Mouse (Mus musculus) myocyte (in vitro differentiated cells): Measurements from ENCODE around the gene D930020B18Rik. TPM values are rescaled to one million over a fixed set of nuclear protein-coding genes. Genes with fewer than 3 reads are reported as not detected.

Source experiments
- H3K27me3 ChIP-seq: one replicate; pipeline ENCODE4 v1.6.1; 2011; ENCODE audit not compliant: control insufficient read depth, insufficient read depth, insufficient read length
- H3K36me3 ChIP-seq: one replicate; pipeline ENCODE4 v1.6.1; 2011; ENCODE audit not compliant: control insufficient read depth, insufficient read depth
- H3K4me2 ChIP-seq: one replicate; pipeline ENCODE4 v1.6.1; 2011; ENCODE audit warnings: low read depth, control low read depth
- H3K4me3 ChIP-seq: one replicate; pipeline ENCODE4 v1.5.1; 2011; ENCODE audit warnings: mild to moderate bottlenecking, control low read depth, moderate library complexity
- H3K79me2 ChIP-seq: one replicate; pipeline ENCODE4 v1.6.1; 2011; ENCODE audit not compliant: control insufficient read depth, insufficient read depth
- H3ac ChIP-seq: one replicate; pipeline ENCODE4 v1.6.1; 2011; ENCODE audit not compliant: control insufficient read depth, insufficient read length
- CEBPB ChIP-seq: IDR thresholded peaks from 2 replicates; pipeline ENCODE4 v1.6.1; 2011; ENCODE audit warnings: mild to moderate bottlenecking, moderate library complexity; ENCODE audit not compliant: poor library complexity, insufficient read depth, severe bottlenecking
- E2F4 ChIP-seq: IDR thresholded peaks from one replicate; pipeline ENCODE4 v1.6.1; 2011; ENCODE audit warnings: mild to moderate bottlenecking, control low read depth, moderate library complexity; ENCODE audit not compliant: insufficient read depth
- MAX ChIP-seq: IDR thresholded peaks from one replicate; pipeline ENCODE4 v1.6.1; 2011; ENCODE audit warnings: low read depth, mild to moderate bottlenecking, control low read depth
- MYOD1 ChIP-seq, 3 experiments: IDR thresholded peaks; one replicate each; pipeline ENCODE4 v1.6.1; 2011; ENCODE audit warnings: control low read depth in 2 of 3, low read depth in 2 of 3, mild to moderate bottlenecking in 2 of 3, moderate library complexity in 1 of 3; ENCODE audit not compliant: insufficient read length in 2 of 3, control insufficient read depth in 1 of 3
- MYOG ChIP-seq, 3 experiments: IDR thresholded peaks; one replicate each; pipeline ENCODE4 v1.6.1; 2011; ENCODE audit warnings: control low read depth in 2 of 3, low read depth in 2 of 3, mild to moderate bottlenecking in 2 of 3; ENCODE audit not compliant: insufficient read length in 2 of 3, control insufficient read depth in 1 of 3, insufficient read depth in 1 of 3
- POLR2A ChIP-seq: IDR thresholded peaks from one replicate; pipeline ENCODE4 v1.6.1; 2011; ENCODE audit warnings: low read depth, mild to moderate bottlenecking, control low read depth, moderate library complexity; ENCODE audit not compliant: insufficient read length
- POLR2AphosphoS2 ChIP-seq: IDR thresholded peaks from one replicate; pipeline ENCODE4 v1.6.1; 2011; ENCODE audit warnings: low read depth, control low read depth; ENCODE audit not compliant: insufficient read length
- REST ChIP-seq: IDR thresholded peaks from one replicate; pipeline ENCODE4 v1.6.1; 2011; ENCODE audit warnings: mild to moderate bottlenecking, control low read depth, moderate library complexity; ENCODE audit not compliant: insufficient read depth, insufficient read length
- SRF ChIP-seq: IDR thresholded peaks from one replicate; pipeline ENCODE4 v1.6.1; 2011; ENCODE audit warnings: low read depth; ENCODE audit not compliant: control insufficient read depth, insufficient read length
- TCF12 ChIP-seq: IDR thresholded peaks from one replicate; pipeline ENCODE4 v1.6.1; 2011; ENCODE audit warnings: mild to moderate bottlenecking, control low read depth; ENCODE audit not compliant: poor library complexity, insufficient read depth, severe bottlenecking
- TCF3 ChIP-seq: IDR thresholded peaks from one replicate; pipeline ENCODE4 v1.6.1; 2011; ENCODE audit warnings: low read depth, control low read depth; ENCODE audit not compliant: insufficient read length
- USF1 ChIP-seq: IDR thresholded peaks from one replicate; pipeline ENCODE4 v1.6.1; 2011; ENCODE audit warnings: low read depth, mild to moderate bottlenecking, control low read depth, moderate library complexity
- polyA plus RNA-seq: library from polyadenylated mRNA; unstranded; fragments of >200 nt; fragmentation: generic; extraction: Trizol; gene quantifications from one replicate; pipeline ENCODE4 v1.2.1, GENCODE M21; 2012; ENCODE audit warnings: missing spikeins

D930020B18Rik gene
- polyA plus RNA-seq, 1 experiment, result not detected

GRCm38 (mm10) chr10:121686153-121686660, 44.8 kb downstream of the D930020B18Rik start:
- H3K4me2 ChIP-seq, result no peak overlapping the region
- no peaks in the 10 kb centered on the region for H3K79me2 ChIP-seq
- H3K4me3 ChIP-seq, result no peak overlapping the region
- TF ChIP-seq MYOD1 (IDR thresholded peaks at IDR 0.05; ENCODE audit: control insufficient read depth in 1 of 3, insufficient read length in 2 of 3, low read depth in 2 of 3) (no peak), MYOG (IDR thresholded peaks at IDR 0.05; ENCODE audit: control insufficient read depth in 1 of 3, insufficient read depth in 1 of 3, insufficient read length in 2 of 3, low read depth in 2 of 3) (no peak), SRF (no peak), E2F4 (no peak), POLR2AphosphoS2 (no peak), TCF3 (no peak), USF1 (no peak), POLR2A (no peak), MAX (no peak), TCF12 (no peak), REST (no peak), CEBPB (no peak)
- no peaks in the 10 kb centered on the region for H3K36me3 ChIP-seq
- H3ac ChIP-seq, result no peak overlapping the region
- no peaks in the 10 kb centered on the region for H3K27me3 ChIP-seq

GRCm38 (mm10) chr10:121687511-121687910, 46.1 kb downstream of the D930020B18Rik start:
- no peak overlapping the region for H3K4me3 ChIP-seq
- H3ac ChIP-seq, result no peak overlapping the region
- no peaks in the 10 kb centered on the region for H3K27me3 ChIP-seq
- no peak overlapping the region for H3K4me2 ChIP-seq
- H3K79me2 ChIP-seq, result no peaks in the 10 kb centered on the region
- H3K36me3 ChIP-seq, result no peaks in the 10 kb centered on the region
- TF ChIP-seq USF1 (no peak), MYOD1 (IDR thresholded peaks at IDR 0.05; ENCODE audit: control insufficient read depth in 1 of 3, insufficient read length in 2 of 3, low read depth in 2 of 3) (no peak), SRF (no peak), TCF3 (no peak), CEBPB (no peak), E2F4 (no peak), POLR2AphosphoS2 (no peak), REST (no peak), MYOG (IDR thresholded peaks at IDR 0.05; ENCODE audit: control insufficient read depth in 1 of 3, insufficient read depth in 1 of 3, insufficient read length in 2 of 3, low read depth in 2 of 3) (no peak), TCF12 (no peak), MAX (no peak), POLR2A (no peak)

GRCm38 (mm10) chr10:121689591-121690314, 48.4 kb downstream of the D930020B18Rik start:
- no peak for TF ChIP-seq POLR2AphosphoS2
- no peak for TF ChIP-seq USF1
- H3K36me3 ChIP-seq, result no peaks in the 10 kb centered on the region
- H3K4me3 ChIP-seq, result no peak overlapping the region
- no peaks in the 10 kb centered on the region for H3K79me2 ChIP-seq
- H3K27me3 ChIP-seq, result no peaks in the 10 kb centered on the region
- H3ac ChIP-seq, result no peak overlapping the region
- H3K4me2 ChIP-seq, result no peak overlapping the region

- no peak overlapping the region for H3K4me2 ChIP-seq
- no peaks in the 10 kb centered on the region for H3K36me3 ChIP-seq
- no peak overlapping the region for H3ac ChIP-seq
- no peak overlapping the region for H3K4me3 ChIP-seq
- H3K27me3 ChIP-seq, result no peaks in the 10 kb centered on the region
- TF ChIP-seq MYOD1 (IDR thresholded peaks at IDR 0.05; ENCODE audit: control insufficient read depth in 1 of 3, insufficient read length in 2 of 3, low read depth in 2 of 3), result no peak
- no peak for TF ChIP-seq REST
- TF ChIP-seq MAX, result no peak
- TF ChIP-seq USF1, result no peak
- TF ChIP-seq POLR2A, result no peak
- no peak for TF ChIP-seq TCF3
- no peaks in the 10 kb centered on the region for H3K79me2 ChIP-seq
Measured at GRCm38 (mm10) chr10:121692944-121693579, 51.7 kb downstream of the D930020B18Rik start.

- no peaks in the 10 kb centered on the region for H3K27me3 ChIP-seq
- H3K36me3 ChIP-seq, result no peaks in the 10 kb centered on the region
- no peaks in the 10 kb centered on the region for H3K79me2 ChIP-seq
- no peak overlapping the region for H3K4me2 ChIP-seq
- TF ChIP-seq POLR2A (no peak), MYOD1 (IDR thresholded peaks at IDR 0.05; ENCODE audit: control insufficient read depth in 1 of 3, insufficient read length in 2 of 3, low read depth in 2 of 3) (no peak), SRF (no peak), CEBPB (no peak), USF1 (no peak), POLR2AphosphoS2 (no peak), REST (no peak), E2F4 (no peak), TCF12 (no peak), MYOG (IDR thresholded peaks at IDR 0.05; ENCODE audit: control insufficient read depth in 1 of 3, insufficient read depth in 1 of 3, insufficient read length in 2 of 3, low read depth in 2 of 3) (no peak), MAX (no peak)
- no peak overlapping the region for H3K4me3 ChIP-seq
- no peak overlapping the region for H3ac ChIP-seq
Measured at GRCm38 (mm10) chr10:121694567-121694966, 53.2 kb downstream of the D930020B18Rik start.
